Mouse (Mus musculus) spleen, adult 18-20 months (tissue): ENCODE measurements around the gene Phf20.

ENCODE experiments used
- DNase-seq, 2 experiments: peaks; one replicate each; pipeline ENCODE4 v3.0.0; 2022; ENCODE audit warnings: mixed read lengths in 2 of 2

Phf20 gene

GRCm38 (mm10) chr2:156314811-156315210 is 118.5 kb downstream of the Phf20 start:
- DNase-seq: no peak

- no peak for DNase-seq
These were observed 122.2 kb downstream of the Phf20 start for GRCm38 (mm10) chr2:156318491-156318890.

- DNase-seq: no peak
These were observed 125.3 kb downstream of the Phf20 start for GRCm38 (mm10) chr2:156321538-156321937.

- no peak for DNase-seq
These were observed 127.9 kb downstream of the Phf20 start for GRCm38 (mm10) chr2:156324116-156324588.

GRCm38 (mm10) chr2:156324681-156325080 is 128.4 kb downstream of the Phf20 start:
- DNase-seq: no peak

GRCm38 (mm10) chr2:156330681-156331080 is 134.4 kb downstream of the Phf20 start:
- no peak for DNase-seq

GRCm38 (mm10) chr2:156331446-156331965 is 135.2 kb downstream of the Phf20 start:
- DNase-seq: no peak

GRCm38 (mm10) chr2:156340078-156340477 is 143.8 kb downstream of the Phf20 start:
- DNase-seq: no peak

- peak in 1 of 2 experiments; percentile 6 for DNase-seq
These were observed 148.7 kb downstream of the Phf20 start for GRCm38 (mm10) chr2:156344775-156345532.

GRCm38 (mm10) chr2:156348812-156349211 is 152.5 kb downstream of the Phf20 start:
- no peak for DNase-seq

- no peak for DNase-seq
These were observed 153.1 kb downstream of the Phf20 start for GRCm38 (mm10) chr2:156349286-156349848.

- no peak for DNase-seq
These were observed 155.0 kb downstream of the Phf20 start for GRCm38 (mm10) chr2:156351243-156351642.

- peak in 1 of 2 experiments; percentile 8 for DNase-seq
These were observed 156.3 kb downstream of the Phf20 start for GRCm38 (mm10) chr2:156352413-156353165.

- DNase-seq: no peak
These were observed 157.0 kb downstream of the Phf20 start for GRCm38 (mm10) chr2:156353265-156353692.

GRCm38 (mm10) chr2:156356031-156356430 is 159.8 kb downstream of the Phf20 start:
- no peak for DNase-seq
